Mouse (Mus musculus) limb, embryonic 11.5 days (tissue): ENCODE measurements around the gene Rps6ka4. TPM values are rescaled to one million over a fixed set of nuclear protein-coding genes. Genes with fewer than 3 reads are reported as not detected.

Source experiments
- ATAC-seq: fragments of 200-750 bp; cut with Nextera tagmentation; 2 replicates; pipeline ENCODE4 v1.8.0; 2017; ENCODE audit warnings: low read depth; ENCODE audit not compliant: insufficient number of reproducible peaks, low FRiP score, low TSS enrichment
- DNase-seq: peaks from one replicate; pipeline ENCODE4 v3.0.0-alpha.2; 2015; ENCODE audit warnings: low spot score
- H3K27ac ChIP-seq: fragments of 300-500 bp; sonication (generic); replicated peaks from 2 replicates; pipeline ENCODE4 v1.5.1; 2014; ENCODE audit warnings: low read depth, mild to moderate bottlenecking, low read length
- H3K27me3 ChIP-seq: fragments of 300-500 bp; sonication (generic); 2 replicates; pipeline ENCODE4 v1.6.1; 2014; ENCODE audit warnings: mild to moderate bottlenecking, low read length, mixed read lengths; ENCODE audit not compliant: control insufficient read depth, insufficient read depth
- H3K36me3 ChIP-seq: fragments of 300-500 bp; sonication (generic); 2 replicates; pipeline ENCODE4 v1.6.1; 2014; ENCODE audit warnings: mild to moderate bottlenecking, low read length, moderate library complexity, mixed read lengths; ENCODE audit not compliant: control insufficient read depth, insufficient read depth
- H3K4me1 ChIP-seq: fragments of 300-500 bp; sonication (generic); 2 replicates; pipeline ENCODE4 v1.6.1; 2014; ENCODE audit warnings: low read length, mixed read lengths; ENCODE audit not compliant: control insufficient read depth, insufficient read depth
- H3K4me2 ChIP-seq: fragments of 300-500 bp; sonication (generic); 2 replicates; pipeline ENCODE4 v1.6.1; 2014; ENCODE audit warnings: low read depth, mild to moderate bottlenecking, moderate library complexity; ENCODE audit not compliant: severe bottlenecking
- H3K4me3 ChIP-seq: fragments of 300-500 bp; sonication (generic); 2 replicates; pipeline ENCODE4 v1.5.1; 2014; ENCODE audit warnings: low read depth, low read length
- H3K9ac ChIP-seq: fragments of 300-500 bp; sonication (generic); 2 replicates; pipeline ENCODE4 v1.6.1; 2014; ENCODE audit warnings: mild to moderate bottlenecking, low read length
- H3K9me3 ChIP-seq: fragments of 300-500 bp; sonication (generic); 2 replicates; pipeline ENCODE4 v1.6.1; 2016; ENCODE audit warnings: low read length; ENCODE audit not compliant: control insufficient read depth
- WGBS: fragments of 180-500 bp; shearing (Covaris S2); extraction: QIAGEN DNeasy Blood & Tissue Kit; methylation state at CpG from one replicate; pipeline ENCODE4 v1.1.7; 2014; 5-methylcytosine and 5-hydroxymethylcytosine counted together
- polyA plus RNA-seq: library from polyadenylated mRNA; unstranded; fragments of >200 nt; fragmentation: Nextera tagmentation; extraction: Ambion mirVana; gene quantifications from 2 replicates; pipeline ENCODE4 v1.2.1, GENCODE M21; 2014

The Rps6ka4 gene
- polyA plus RNA-seq, 1 experiment from 2014 or later = 4.6 TPM

DNA sequence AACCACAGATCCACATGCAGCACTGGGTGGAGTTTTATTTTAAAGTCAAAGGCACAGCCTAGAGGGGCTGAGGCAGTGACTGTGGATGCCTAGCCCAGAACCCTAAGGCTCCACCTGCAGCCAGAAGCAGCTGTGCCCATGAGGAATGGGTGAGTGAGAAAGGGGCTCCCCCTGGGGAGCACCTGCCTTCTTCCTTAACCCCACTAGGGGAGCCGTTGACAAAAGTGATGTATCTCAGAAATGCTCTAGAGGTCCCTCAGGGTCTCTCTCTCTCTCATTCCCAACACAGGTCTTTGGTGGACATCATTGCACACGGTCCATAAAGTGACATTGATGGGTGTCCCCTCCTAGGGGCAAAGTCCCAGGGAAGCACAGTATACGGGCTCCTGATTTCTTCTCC, 11.4 kb downstream of the Rps6ka4 start:
- H3K4me3 ChIP-seq = no peak overlapping the region
- 10% methylated on average over 3 of the region's 3 CpGs for WGBS
- ATAC-seq = no peak
- no peaks in the 10 kb centered on the region; the same call in 1 of the 2 replicates for H3K4me1 ChIP-seq
- no peaks in the 10 kb centered on the region for H3K9me3 ChIP-seq
- no peak overlapping the region for H3K4me2 ChIP-seq
- no peak overlapping the region for H3K9ac ChIP-seq
- peaks cover 52% of the 10 kb centered on the region for H3K27me3 ChIP-seq
- no peak for DNase-seq
- no peak overlapping the region for H3K27ac ChIP-seq
- no peaks in the 10 kb centered on the region for H3K36me3 ChIP-seq

DNA sequence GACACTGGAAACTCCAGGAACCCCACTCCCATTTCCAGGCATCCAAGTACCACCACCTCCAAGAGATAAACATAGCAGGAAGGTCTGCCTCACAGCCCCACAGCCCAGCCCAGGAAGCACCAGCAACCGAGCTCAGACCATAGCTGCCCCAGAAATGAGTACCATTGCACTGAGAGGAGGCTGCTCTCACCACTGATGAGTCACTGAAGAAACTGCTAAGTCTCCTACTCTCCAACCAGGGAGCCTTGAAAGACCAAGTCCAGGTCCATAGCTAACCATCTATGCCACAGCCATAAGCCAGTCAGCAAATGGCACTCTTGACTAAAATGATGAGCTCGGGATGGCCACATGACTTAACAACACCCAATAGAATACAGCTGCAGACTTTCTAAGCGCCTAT, 13.8 kb downstream of the Rps6ka4 start:
- Histone ChIP-seq H3K36me3 (no peaks in the 10 kb centered on the region), H3K27me3 (peaks cover 45% of the 10 kb centered on the region), H3K4me1 (no peaks in the 10 kb centered on the region; the same call in 1 of the 2 replicates), H3K27ac (no peak overlapping the region), H3K9ac (no peak overlapping the region), H3K4me3 (no peak overlapping the region), H3K9me3 (no peaks in the 10 kb centered on the region), H3K4me2 (no peak overlapping the region)
- ATAC-seq = no peak
- 76% methylated on average over 3 of the region's 3 CpGs for WGBS
- no peak for DNase-seq

DNA sequence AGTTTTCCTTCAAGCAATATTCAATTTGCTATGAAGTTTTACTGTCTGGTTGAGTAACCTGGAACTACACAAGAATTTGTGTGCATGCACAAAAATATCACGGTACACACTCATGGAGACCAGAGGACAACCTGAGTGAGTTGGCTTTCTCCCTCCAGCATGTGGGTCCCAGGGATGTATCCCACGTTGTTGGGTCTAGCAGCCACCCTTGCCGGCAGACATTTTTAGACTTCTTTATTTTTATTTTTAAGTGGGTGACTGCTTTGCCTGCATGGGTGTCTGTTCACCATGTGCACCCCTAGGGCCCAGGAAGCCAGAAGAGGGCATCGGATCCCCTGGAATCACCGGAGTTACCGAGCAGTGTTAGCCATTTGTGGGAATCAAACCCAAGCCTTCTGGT, 15.1 kb downstream of the Rps6ka4 start:
- Histone ChIP-seq H3K9me3 (no peaks in the 10 kb centered on the region), H3K27me3 (peaks cover 37% of the 10 kb centered on the region), H3K4me1 (no peaks in the 10 kb centered on the region; the same call in 1 of the 2 replicates), H3K9ac (no peak overlapping the region), H3K4me2 (no peak overlapping the region), H3K36me3 (no peaks in the 10 kb centered on the region), H3K4me3 (no peak overlapping the region), H3K27ac (no peak overlapping the region)
- DNase-seq = no peak
- 85% methylated on average over 6 of the region's 6 CpGs for WGBS
- no peak for ATAC-seq

DNA sequence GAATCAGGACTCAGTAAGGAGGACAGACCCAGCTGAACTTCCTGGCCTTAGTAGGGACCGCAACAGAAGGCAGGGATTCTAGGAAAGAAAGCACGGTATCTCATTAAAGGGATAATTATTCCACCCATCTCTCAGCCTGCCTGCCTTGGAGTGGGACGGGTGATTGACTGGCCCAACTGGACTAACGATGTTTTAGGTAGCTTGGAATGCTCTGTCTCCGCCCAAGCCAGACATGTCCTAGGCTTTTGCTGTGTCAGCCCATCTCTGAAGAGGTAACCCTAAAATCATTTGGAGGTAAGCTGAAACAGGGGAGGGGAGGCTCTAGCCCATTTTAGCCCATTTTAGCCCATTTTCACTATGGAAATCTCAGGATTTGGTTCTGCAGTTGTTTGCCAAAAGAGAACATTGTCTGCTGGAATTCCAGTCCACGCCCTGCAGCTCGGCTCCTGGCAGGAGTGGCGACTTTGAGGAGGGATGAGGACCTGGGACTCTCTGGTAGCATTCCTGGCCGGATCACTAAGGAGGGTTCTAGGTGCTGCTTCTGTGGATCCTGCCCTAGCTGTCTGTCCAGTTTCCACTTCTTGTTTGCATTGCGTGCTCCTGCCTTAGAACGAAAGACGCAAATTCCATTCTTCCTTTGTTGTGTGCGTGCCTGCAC, 19.8 kb downstream of the Rps6ka4 start:
- H3K9me3 ChIP-seq = no peaks in the 10 kb centered on the region
- H3K27me3 ChIP-seq = peaks cover 16% of the 10 kb centered on the region; the same call in 1 of the 2 replicates
- H3K4me3 ChIP-seq = no peak overlapping the region
- WGBS = 82% methylated on average over 13 of the region's 13 CpGs
- H3K36me3 ChIP-seq = no peaks in the 10 kb centered on the region
- H3K4me1 ChIP-seq = no peaks in the 10 kb centered on the region
- no peak overlapping the region for H3K4me2 ChIP-seq
- ATAC-seq (no peak), DNase-seq (no peak)
- H3K9ac ChIP-seq = no peak overlapping the region
- H3K27ac ChIP-seq = no peak overlapping the region

DNA sequence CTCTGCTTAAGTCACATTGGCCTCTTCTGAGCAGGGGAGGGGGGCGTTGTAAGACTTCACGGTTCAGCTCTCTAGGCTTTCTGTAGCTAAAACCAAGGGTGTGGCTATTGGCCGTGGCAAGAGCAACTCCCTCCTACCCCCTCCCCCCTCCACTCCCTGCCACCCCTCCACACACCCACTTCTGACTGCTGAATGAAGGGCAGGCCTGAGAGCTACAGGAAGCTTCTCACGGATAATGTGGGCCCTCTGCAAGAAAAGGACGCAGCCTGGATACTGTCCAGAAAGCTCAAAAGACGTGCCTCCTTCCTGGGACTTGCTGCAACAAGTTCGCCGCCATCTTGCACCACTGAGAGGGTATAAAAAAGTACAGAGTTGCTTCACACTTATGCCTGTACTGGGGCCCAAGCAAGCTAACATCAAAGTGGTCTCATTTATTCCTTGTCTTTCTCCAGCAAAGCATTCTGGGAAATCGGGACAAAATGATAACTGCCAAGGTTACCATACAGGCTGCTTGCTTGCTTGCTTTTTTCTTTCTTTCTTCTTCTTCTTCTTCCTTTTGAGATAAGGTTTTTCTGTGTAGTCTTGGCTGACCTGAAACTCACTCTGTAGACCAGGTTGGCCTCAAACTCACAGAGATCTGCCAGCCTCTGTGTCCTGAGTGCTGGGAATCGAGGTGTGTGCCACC, 21.2 kb downstream of the Rps6ka4 start:
- no peak for ATAC-seq
- Histone ChIP-seq H3K27me3 (peaks cover 16% of the 10 kb centered on the region; the same call in 1 of the 2 replicates), H3K27ac (no peak overlapping the region), H3K36me3 (no peaks in the 10 kb centered on the region), H3K9ac (no peak overlapping the region), H3K4me2 (no peak overlapping the region), H3K4me3 (no peak overlapping the region), H3K4me1 (peaks cover 4% of the 10 kb centered on the region), H3K9me3 (no peaks in the 10 kb centered on the region)
- WGBS = 50% methylated on average over 10 of the region's 10 CpGs
- no peak for DNase-seq

DNA sequence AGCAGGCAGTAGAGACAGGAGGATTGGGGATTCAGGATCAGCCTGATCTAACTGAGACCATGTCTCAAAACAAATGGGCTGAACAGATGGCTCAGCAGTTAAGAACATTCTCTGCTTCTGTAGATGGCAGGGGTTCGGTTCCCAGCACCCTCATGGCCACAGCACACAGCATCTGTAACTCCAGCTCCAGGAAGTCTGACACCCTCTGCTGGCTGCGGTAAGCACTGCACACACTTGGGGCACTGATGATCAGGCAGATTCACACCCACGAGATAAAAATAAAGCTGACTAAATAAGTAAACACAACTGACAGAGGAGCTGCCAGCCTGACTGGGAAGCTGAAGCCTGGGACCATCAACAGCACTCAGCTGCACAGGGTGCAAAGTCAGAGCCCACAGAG, 25.5 kb downstream of the Rps6ka4 start:
- Histone ChIP-seq H3K4me1 (peaks cover 7% of the 10 kb centered on the region), H3K9me3 (no peaks in the 10 kb centered on the region), H3K4me2 (no peak overlapping the region), H3K27ac (no peak overlapping the region), H3K27me3 (0 out of 2 replicates have a peak, but pooled peaks cover 3% of the 10 kb centered on the region), H3K36me3 (no peaks in the 10 kb centered on the region), H3K9ac (no peak overlapping the region), H3K4me3 (no peak overlapping the region)
- DNase-seq = no peak
- 93% methylated on average over 3 of the region's 3 CpGs for WGBS
- no peak for ATAC-seq

DNA sequence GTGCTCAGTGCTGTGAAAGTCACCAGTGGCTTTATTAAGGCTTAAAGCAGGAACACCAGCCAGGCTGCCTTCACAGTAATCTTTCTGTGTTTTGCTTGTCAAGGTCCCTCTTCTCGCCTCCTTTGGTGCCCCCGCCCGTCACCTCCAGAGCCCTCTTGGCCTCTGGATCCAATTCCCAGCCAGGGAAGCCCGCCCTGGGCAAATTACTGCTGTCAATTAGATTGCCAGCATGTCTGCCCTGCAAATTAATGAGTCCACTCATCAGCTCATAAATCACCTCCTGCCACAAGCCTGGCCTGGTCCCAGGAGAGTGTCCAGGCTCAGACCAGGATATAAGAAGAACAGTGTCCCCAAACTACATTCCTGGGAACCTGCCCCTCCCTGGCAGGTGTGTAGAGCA, 26.1 kb downstream of the Rps6ka4 start:
- 5% methylated on average over 4 of the region's 4 CpGs for WGBS
- Histone ChIP-seq H3K27me3 (0 out of 2 replicates have a peak, but pooled peaks cover 3% of the 10 kb centered on the region), H3K9ac (no peak overlapping the region), H3K4me2 (no peak overlapping the region), H3K27ac (no peak overlapping the region), H3K4me3 (no peak overlapping the region), H3K4me1 (peaks cover 7% of the 10 kb centered on the region), H3K36me3 (no peaks in the 10 kb centered on the region), H3K9me3 (no peaks in the 10 kb centered on the region)
- DNase-seq = peak; percentile 61
- no peak for ATAC-seq
